Mouse (Mus musculus) forebrain, embryonic 15.5 days (tissue): Measurements from ENCODE around the gene Pgk1. TPM values are rescaled to one million over a fixed set of nuclear protein-coding genes. Genes with fewer than 3 reads are reported as not detected.
A peak's percentile ranks its signal among the peaks of the same experiment; 100 is the strongest.
"Not testable (repeated sequence)": the region's sequence is repeated elsewhere in the genome, so short reads cannot be mapped to it uniquely, and the experiment has no call there.

Experiments
- ATAC-seq: fragments of 200-750 bp; cut with Nextera tagmentation; replicated peaks from 2 replicates; pipeline ENCODE4 v1.8.0; 2017; ENCODE audit warnings: mild to moderate bottlenecking, moderate TSS enrichment, moderate library complexity
- H3K27ac ChIP-seq: fragments of 300-500 bp; sonication (generic); replicated peaks from 2 replicates; pipeline ENCODE4 v1.5.1; 2015; ENCODE audit warnings: mild to moderate bottlenecking, inconsistent platforms
- H3K27me3 ChIP-seq: fragments of 300-500 bp; sonication (generic); 2 replicates; pipeline ENCODE4 v1.6.1; 2015; ENCODE audit warnings: inconsistent platforms
- H3K36me3 ChIP-seq: fragments of 300-500 bp; sonication (generic); 2 replicates; pipeline ENCODE4 v1.6.1; 2015; ENCODE audit warnings: mild to moderate bottlenecking, inconsistent platforms
- H3K4me1 ChIP-seq: fragments of 300-500 bp; sonication (generic); 2 replicates; pipeline ENCODE4 v1.6.1; 2015; ENCODE audit warnings: inconsistent platforms
- H3K4me2 ChIP-seq: fragments of 300-500 bp; sonication (generic); replicated peaks from 2 replicates; pipeline ENCODE4 v1.6.1; 2015; ENCODE audit warnings: mild to moderate bottlenecking, inconsistent platforms
- H3K4me3 ChIP-seq: fragments of 300-500 bp; sonication (generic); 2 replicates; pipeline ENCODE4 v1.5.1; 2015; ENCODE audit warnings: mild to moderate bottlenecking, inconsistent platforms
- H3K9ac ChIP-seq: fragments of 300-500 bp; sonication (generic); replicated peaks from 2 replicates; pipeline ENCODE4 v1.6.1; 2015; ENCODE audit warnings: mild to moderate bottlenecking, inconsistent platforms
- H3K9me3 ChIP-seq: fragments of 300-500 bp; sonication (generic); 2 replicates; pipeline ENCODE4 v1.6.1; 2016; ENCODE audit warnings: inconsistent platforms
- WGBS: fragments of 180-500 bp; shearing (Covaris S2); methylation state at CpG from one replicate; pipeline ENCODE4 v1.1.7; 2015; ENCODE audit warnings: mixed read lengths; 5-methylcytosine and 5-hydroxymethylcytosine counted together
- polyA plus RNA-seq: library from polyadenylated mRNA; unstranded; fragments of >200 nt; fragmentation: Nextera tagmentation; extraction: Ambion mirVana; gene quantifications from 2 replicates; pipeline ENCODE4 v1.2.1, GENCODE M21; 2015

Gene Pgk1
- polyA plus RNA-seq, 1 experiment from 2014 or later, result 262 TPM

DNA sequence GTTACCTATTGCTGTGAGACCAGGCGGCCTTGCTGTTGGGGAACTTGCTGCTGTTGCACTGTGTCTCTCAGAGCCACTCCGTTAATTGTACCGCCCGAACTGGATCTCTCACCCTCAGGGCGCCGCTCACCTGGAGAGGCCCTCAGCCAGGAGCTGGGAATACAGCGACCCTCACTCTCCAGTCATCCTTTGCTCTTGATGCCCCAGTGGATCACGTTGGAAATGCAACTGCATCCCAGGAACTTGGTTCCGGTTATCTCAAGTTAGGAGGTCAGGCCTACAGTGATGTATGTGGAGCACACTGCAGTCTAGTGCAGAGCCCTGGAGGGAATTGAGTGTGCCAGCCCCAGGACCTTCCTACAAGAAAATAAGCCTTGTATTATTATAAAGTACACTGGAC, 10.6 kb upstream of the Pgk1 start:
- Histone ChIP-seq H3K4me1 (no peaks in the 10 kb centered on the region), H3K27me3 (no peaks in the 10 kb centered on the region), H3K27ac (no peak overlapping the region), H3K4me3 (no peak overlapping the region), H3K36me3 (no peaks in the 10 kb centered on the region), H3K9ac (no peak overlapping the region), H3K4me2 (no peak overlapping the region), H3K9me3 (no peaks in the 10 kb centered on the region)
- WGBS, result 62% methylated on average over 9 of the region's 9 CpGs
- ATAC-seq, result no peak

DNA sequence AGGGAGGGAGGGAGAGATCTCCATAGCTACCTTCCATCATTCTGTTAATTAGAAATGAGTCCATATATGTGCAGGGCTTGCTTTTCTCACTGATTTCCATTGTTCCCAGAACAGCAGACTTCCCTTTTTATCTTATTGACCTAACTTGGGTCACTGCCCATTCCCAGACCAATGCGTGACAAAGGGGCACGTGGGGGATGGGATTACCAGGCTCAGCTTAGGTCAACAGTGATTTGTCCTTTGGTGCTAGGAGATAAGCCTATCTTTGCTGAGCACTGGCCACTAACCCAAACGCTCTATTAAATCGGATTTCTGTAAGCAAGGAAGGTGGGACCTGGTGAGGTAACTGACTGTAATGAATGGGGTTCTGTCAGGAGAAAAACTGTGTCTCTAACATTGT, 2.6 kb upstream of the Pgk1 start:
- WGBS, result 28% methylated on average over 4 of the region's 4 CpGs
- H3K9ac ChIP-seq, result no peak overlapping the region
- H3K4me2 ChIP-seq, result no peak overlapping the region
- no peaks in the 10 kb centered on the region for H3K36me3 ChIP-seq
- ATAC-seq, result no peak
- H3K9me3 ChIP-seq, result no peaks in the 10 kb centered on the region
- H3K27ac ChIP-seq, result no peak overlapping the region
- no peak overlapping the region for H3K4me3 ChIP-seq
- H3K27me3 ChIP-seq, result no peaks in the 10 kb centered on the region
- H3K4me1 ChIP-seq, result peaks cover 21% of the 10 kb centered on the region

DNA sequence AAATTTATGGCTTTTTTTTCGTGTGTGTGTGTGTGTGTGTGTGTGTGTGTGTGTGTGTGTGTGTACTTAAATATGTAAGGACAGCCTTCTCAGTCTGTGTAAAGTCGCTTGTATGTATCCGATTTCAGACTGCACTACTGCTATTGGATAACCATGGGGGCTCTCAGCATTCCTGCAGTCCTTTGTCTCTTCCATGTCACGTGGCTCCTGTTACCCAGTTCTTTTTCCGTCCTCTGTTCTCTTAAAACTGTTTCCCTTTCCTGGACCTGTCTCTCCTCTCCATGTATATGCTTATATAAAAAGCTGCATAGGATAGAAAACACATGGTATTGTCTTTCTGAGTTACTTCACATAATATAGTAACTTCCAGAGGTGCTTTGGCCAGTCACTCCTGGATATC, 1.2 kb upstream of the Pgk1 start:
- Histone ChIP-seq H3K4me3 (no peak overlapping the region), H3K27me3 (no peaks in the 10 kb centered on the region), H3K36me3 (no peaks in the 10 kb centered on the region), H3K9ac (no peak overlapping the region), H3K9me3 (no peaks in the 10 kb centered on the region), H3K4me2 (peak overlapping the region; percentile 42), H3K27ac (peak overlapping the region; percentile 93), H3K4me1 (peaks cover 32% of the 10 kb centered on the region)
- 22% methylated on average over 5 of the region's 5 CpGs for WGBS
- no peak for ATAC-seq

DNA sequence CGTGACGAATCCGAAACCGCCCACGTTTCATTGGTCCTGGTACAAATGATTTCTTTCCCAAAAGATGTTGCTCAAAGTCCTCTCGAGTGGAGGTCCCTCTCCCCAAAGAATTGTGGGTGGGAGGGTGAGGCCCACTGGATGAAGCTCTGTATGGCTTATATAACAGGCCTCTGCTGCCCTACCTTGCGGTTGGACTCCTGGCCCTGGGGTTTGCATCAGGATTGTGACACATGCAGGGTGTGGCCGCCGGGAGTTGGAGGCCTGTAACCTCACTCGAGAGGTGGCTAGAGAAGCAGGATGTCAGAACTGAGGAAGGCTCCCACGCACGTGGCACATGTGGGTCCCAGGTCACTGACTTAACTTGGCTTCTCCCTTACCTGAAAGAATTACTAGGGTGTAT, 837 bp downstream of the Pgk1 start:
- Histone ChIP-seq H3K4me3 (peak overlapping the region; percentile 53), H3K36me3 (no peaks in the 10 kb centered on the region), H3K27ac (peak overlapping the region; percentile 63), H3K4me2 (peak overlapping the region; percentile 66), H3K4me1 (peaks cover 32% of the 10 kb centered on the region), H3K27me3 (no peaks in the 10 kb centered on the region), H3K9ac (peak overlapping the region; percentile 53), H3K9me3 (no peaks in the 10 kb centered on the region)
- WGBS, result 15% methylated on average over 12 of the region's 12 CpGs
- ATAC-seq, result no peak

DNA sequence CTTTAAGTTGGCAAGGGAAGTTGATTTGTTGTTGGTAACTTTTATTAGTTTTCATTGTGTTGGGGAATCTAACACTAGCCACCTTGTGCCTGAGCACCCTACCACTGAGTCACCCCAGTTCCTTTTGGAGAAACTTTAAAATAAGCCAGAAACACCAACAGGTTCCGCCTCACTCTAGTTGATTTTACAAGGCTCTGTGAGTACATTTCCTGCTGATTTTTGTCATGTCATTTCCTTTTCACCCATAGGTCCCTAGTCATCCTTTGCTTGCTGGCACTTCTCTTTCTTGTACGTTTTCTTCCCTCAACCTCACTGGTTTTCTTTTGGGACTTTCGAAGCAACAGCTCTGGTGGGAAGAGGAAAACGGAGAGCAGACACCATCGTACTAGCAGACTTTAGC, 2.5 kb downstream of the Pgk1 start:
- H3K9ac ChIP-seq, result no peak overlapping the region
- peak overlapping the region; percentile 53 for H3K4me3 ChIP-seq
- peak overlapping the region; percentile 66 for H3K4me2 ChIP-seq
- H3K9me3 ChIP-seq, result no peaks in the 10 kb centered on the region
- no peak for ATAC-seq
- no peaks in the 10 kb centered on the region for H3K36me3 ChIP-seq
- H3K4me1 ChIP-seq, result peaks cover 32% of the 10 kb centered on the region
- no peak overlapping the region for H3K27ac ChIP-seq
- no peaks in the 10 kb centered on the region for H3K27me3 ChIP-seq
- WGBS, result 46% methylated on average over 5 of the region's 5 CpGs

DNA sequence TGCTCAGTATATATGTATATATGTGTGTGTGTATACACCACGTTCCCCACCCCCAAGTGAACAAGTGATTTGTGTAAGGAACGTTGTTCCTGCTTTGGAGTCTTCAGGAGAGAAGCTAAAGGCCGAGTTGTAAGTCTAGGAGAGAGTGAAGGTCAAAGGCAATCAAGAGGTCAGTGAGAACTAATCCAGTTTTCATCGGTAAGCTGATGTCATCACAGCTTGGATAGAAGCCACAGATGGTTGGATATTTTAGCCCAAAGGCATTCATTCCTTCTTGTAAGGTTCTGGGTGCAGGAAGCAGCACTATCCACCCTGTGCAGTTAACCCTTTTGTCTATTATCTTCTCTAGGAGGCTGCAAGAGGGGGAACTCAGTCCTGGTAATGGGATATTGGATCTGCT, 3.2 kb downstream of the Pgk1 start:
- H3K4me1 ChIP-seq, result peaks cover 32% of the 10 kb centered on the region
- no peak overlapping the region for H3K4me3 ChIP-seq
- H3K27me3 ChIP-seq, result no peaks in the 10 kb centered on the region
- ATAC-seq, result no peak
- H3K4me2 ChIP-seq, result no peak overlapping the region
- no peak overlapping the region for H3K9ac ChIP-seq
- WGBS, result 39% methylated on average over 4 of the region's 4 CpGs
- no peaks in the 10 kb centered on the region for H3K9me3 ChIP-seq
- H3K36me3 ChIP-seq, result peaks cover 3% of the 10 kb centered on the region; the same call in 1 of the 2 replicates
- H3K27ac ChIP-seq, result no peak overlapping the region

DNA sequence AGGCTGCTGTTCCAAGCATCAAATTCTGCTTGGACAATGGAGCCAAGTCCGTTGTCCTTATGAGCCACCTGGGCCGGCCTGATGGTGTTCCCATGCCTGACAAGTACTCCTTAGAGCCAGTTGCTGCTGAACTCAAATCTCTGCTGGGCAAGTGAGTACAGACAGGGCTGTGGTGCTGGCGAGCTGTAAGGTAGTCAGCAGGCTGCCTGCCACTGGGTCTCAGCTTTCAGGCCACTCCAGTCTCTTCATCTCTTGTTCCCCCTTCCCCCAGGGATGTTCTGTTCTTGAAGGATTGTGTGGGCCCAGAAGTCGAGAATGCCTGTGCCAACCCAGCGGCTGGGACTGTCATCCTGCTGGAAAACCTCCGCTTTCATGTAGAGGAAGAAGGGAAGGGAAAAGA, 7.5 kb downstream of the Pgk1 start:
- not testable (repeated sequence) for H3K9ac ChIP-seq, H3K27me3 ChIP-seq, ATAC-seq, H3K4me2 ChIP-seq, H3K4me3 ChIP-seq, H3K9me3 ChIP-seq, H3K27ac ChIP-seq
- WGBS, result 90% methylated on average over 6 of the region's 6 CpGs
- Histone ChIP-seq H3K4me1 (peaks cover 10% of the 10 kb centered on the region), H3K36me3 (peaks cover 23% of the 10 kb centered on the region)

DNA sequence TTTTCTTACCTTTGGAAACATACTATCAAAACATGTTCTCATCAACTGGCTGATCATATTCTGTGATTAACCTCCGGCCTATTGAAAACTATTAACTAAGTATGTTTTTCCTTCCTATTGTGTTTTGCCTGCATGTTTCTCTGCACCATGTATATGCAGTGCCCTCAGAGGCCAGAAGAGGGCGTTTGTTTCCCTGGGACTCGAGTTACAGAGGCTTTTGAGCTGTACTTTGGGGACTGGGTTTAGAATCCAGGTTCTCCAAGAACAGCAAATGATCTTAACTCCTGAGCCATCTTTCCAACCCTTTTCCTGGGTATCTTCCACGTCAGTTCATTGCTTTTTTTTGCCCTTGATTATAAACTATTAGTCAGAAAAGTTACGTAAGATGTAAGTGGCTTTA, 10.4 kb downstream of the Pgk1 start:
- no peak overlapping the region for H3K27ac ChIP-seq
- no peaks in the 10 kb centered on the region for H3K27me3 ChIP-seq
- no peaks in the 10 kb centered on the region for H3K9me3 ChIP-seq
- 63% methylated on average over 5 of the region's 5 CpGs for WGBS
- H3K4me1 ChIP-seq, result no peaks in the 10 kb centered on the region
- no peak for ATAC-seq
- no peak overlapping the region for H3K9ac ChIP-seq
- no peak overlapping the region for H3K4me2 ChIP-seq
- no peak overlapping the region for H3K4me3 ChIP-seq
- peaks cover 35% of the 10 kb centered on the region for H3K36me3 ChIP-seq

DNA sequence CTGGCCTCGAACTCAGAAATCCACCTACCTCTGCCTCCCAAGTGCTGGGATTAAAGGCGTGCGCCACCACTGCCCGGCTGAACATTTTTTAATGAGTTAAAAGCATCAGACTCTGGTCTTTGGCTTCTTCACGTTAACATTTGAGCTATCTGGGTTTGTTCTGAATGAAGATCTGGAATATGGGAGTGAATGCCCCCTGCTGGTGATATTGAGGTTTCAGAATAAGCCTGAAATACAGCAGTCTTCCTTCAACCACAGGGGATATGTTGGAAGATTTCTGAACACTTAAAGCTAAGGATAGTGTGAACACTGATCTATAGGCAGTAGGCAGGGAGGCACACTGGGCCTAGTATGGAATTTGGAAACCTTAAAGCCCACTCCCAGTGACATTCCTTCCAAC, 12.0 kb downstream of the Pgk1 start:
- ATAC-seq, result no peak
- Histone ChIP-seq H3K9ac (no peak overlapping the region), H3K4me2 (no peak overlapping the region), H3K9me3 (no peaks in the 10 kb centered on the region), H3K36me3 (peaks cover 41% of the 10 kb centered on the region), H3K27me3 (no peaks in the 10 kb centered on the region), H3K4me1 (no peaks in the 10 kb centered on the region), H3K4me3 (no peak overlapping the region), H3K27ac (no peak overlapping the region)
- WGBS, result 79% methylated on average over 5 of the region's 5 CpGs

DNA sequence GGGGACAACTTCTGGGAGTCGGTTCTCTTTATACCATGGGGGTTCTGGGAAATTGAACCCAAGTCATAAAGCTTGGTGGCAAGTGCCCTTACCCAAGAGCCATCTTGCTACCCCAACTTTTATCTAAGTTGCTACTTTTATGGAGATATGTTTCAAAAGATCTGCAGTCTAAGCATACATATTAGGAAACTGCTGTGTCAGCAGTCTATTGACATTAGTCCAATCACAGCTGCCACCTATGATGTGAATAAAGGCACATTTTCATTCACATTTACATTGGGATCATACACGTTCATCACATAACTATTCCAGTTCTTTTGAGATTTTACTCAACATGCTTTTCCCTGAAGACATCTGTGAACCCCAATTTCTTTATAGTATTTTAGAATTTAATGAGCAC, 22.2 kb downstream of the Pgk1 start:
- no peak overlapping the region for H3K4me3 ChIP-seq
- no peaks in the 10 kb centered on the region for H3K9me3 ChIP-seq
- no peak for ATAC-seq
- H3K36me3 ChIP-seq, result peaks cover 5% of the 10 kb centered on the region; the same call in 1 of the 2 replicates
- 81% methylated on average over 2 of the region's 2 CpGs for WGBS
- no peak overlapping the region for H3K9ac ChIP-seq
- H3K4me2 ChIP-seq, result no peak overlapping the region
- H3K4me1 ChIP-seq, result no peaks in the 10 kb centered on the region
- H3K27ac ChIP-seq, result no peak overlapping the region
- H3K27me3 ChIP-seq, result no peaks in the 10 kb centered on the region

DNA sequence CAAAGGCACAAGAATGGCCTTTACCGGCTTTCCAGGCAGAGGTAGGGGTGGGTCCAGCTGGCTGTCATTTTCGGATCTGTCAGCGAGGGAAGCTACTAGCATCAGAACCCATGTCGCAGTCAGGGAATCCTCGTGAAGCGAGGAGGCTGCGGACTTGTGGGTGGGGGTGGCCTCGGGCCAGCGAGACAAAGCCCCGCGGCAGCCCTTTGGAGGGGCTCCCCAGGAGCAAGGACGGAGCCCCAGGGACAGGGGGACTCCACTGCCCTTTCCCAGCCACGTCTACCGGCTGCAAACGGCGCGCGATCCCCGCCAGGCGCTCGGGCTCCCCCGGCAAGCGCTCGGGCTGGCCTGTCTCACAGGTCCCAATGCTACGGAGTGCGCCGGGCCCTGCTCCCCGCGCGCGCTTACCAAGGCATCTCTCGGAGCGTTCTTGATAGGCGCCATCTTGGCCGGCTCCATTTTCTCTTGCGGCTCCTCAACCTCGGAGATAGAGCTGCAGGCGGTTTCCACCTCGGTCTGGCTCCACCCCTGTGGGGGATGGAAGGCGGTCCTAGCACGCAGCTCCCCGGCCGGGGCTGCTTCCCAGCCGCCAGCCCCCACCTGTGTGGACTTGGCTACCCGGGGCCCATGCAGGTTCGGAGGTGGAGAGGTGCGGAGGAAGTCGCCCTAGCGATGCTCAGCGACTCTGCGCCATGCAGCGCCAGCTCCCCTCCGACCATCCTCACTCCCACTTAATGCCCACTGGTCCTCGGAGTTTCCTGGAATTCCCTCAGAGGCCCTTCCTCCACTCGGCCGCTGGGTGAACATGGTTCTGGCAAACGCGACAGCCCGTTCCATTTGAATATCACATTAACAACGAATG, 32.5 kb downstream of the Pgk1 start:
- Histone ChIP-seq H3K9ac (peak overlapping the region; percentile 87), H3K4me3 (peak overlapping the region; percentile 60), H3K36me3 (no peaks in the 10 kb centered on the region), H3K9me3 (no peaks in the 10 kb centered on the region), H3K27ac (peak overlapping the region; percentile 92), H3K27me3 (no peaks in the 10 kb centered on the region), H3K4me1 (no peaks in the 10 kb centered on the region), H3K4me2 (peak overlapping the region; percentile 37)
- ATAC-seq, result peak; percentile 95
- WGBS, result 24% methylated on average over 52 of the region's 60 CpGs

DNA sequence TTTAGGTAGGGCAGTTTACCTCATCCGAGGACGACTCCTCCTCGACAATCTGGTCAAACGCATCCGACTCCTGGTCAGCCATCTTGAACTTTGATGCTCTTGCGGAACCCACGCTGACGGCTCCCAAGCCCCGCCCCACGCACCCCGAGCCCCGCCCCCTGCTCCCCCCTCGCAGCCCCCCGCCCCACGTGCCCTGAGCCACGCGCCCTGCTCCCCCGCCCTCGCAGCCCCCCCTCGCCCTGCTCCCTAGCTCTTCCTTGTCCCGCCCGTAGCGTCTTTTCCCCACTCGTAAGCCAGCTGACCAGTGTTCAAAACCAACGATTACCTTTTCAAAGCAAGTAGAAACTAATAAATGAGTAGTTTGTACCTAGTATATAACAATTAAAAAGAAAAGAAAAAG, 34.2 kb downstream of the Pgk1 start, which contains the start of gene Taf9b:
Taf9b (minus strand) TSS at position 101 of the 400 bp plus-strand sequence.
- no peak within 1 kb of the TSS; the same call in 1 of the 2 replicates for H3K9ac ChIP-seq
- ATAC-seq, result no peak
- 87% methylated on average over 25 of the region's 25 CpGs for WGBS
- no peaks in the 10 kb centered on the region for H3K4me1 ChIP-seq
- H3K9me3 ChIP-seq, result no peaks in the 10 kb centered on the region
- H3K27me3 ChIP-seq, result no peaks in the 10 kb centered on the region
- H3K27ac ChIP-seq, result peak within 1 kb of the TSS; percentile 92
- H3K4me2 ChIP-seq, result peak within 1 kb of the TSS; percentile 37
- H3K4me3 ChIP-seq, result peak within 1 kb of the TSS; percentile 60
- no peaks in the 10 kb centered on the region for H3K36me3 ChIP-seq
